Mouse (Mus musculus) neural tube, embryonic 14.5 days (tissue): ENCODE results near the gene Pnpla6. TPM values are rescaled to one million over a fixed set of nuclear protein-coding genes. Genes with fewer than 3 reads are reported as not detected.
"Not testable (repeated sequence)": the region's sequence is repeated elsewhere in the genome, so short reads cannot be mapped to it uniquely, and the experiment has no call there.

ENCODE experiments used
- ATAC-seq: fragments of 200-750 bp; cut with Nextera tagmentation; 2 replicates; pipeline ENCODE4 v1.8.0; 2017; ENCODE audit warnings: low read depth, mild to moderate bottlenecking, moderate TSS enrichment, moderate library complexity
- H3K27ac ChIP-seq: fragments of 300-500 bp; sonication (generic); 2 replicates; pipeline ENCODE4 v1.5.1; 2014; ENCODE audit warnings: low read depth, mild to moderate bottlenecking, control low read depth, low read length, moderate library complexity, mixed read lengths
- H3K27me3 ChIP-seq: fragments of 300-500 bp; sonication (generic); 2 replicates; pipeline ENCODE4 v1.6.1; 2014; ENCODE audit warnings: low read length; ENCODE audit not compliant: control insufficient read depth, insufficient read depth
- H3K36me3 ChIP-seq: fragments of 300-500 bp; sonication (generic); 2 replicates; pipeline ENCODE4 v1.6.1; 2014; ENCODE audit warnings: low read length, mixed read lengths; ENCODE audit not compliant: control insufficient read depth, insufficient read depth
- H3K4me1 ChIP-seq: fragments of 300-500 bp; sonication (generic); 2 replicates; pipeline ENCODE4 v1.6.1; 2014; ENCODE audit warnings: low read length; ENCODE audit not compliant: control insufficient read depth, insufficient read depth
- H3K4me2 ChIP-seq: fragments of 300-500 bp; sonication (generic); 2 replicates; pipeline ENCODE4 v1.6.1; 2014; ENCODE audit warnings: mild to moderate bottlenecking, low read depth, low read length, control low read depth
- H3K4me3 ChIP-seq: fragments of 300-500 bp; sonication (generic); 2 replicates; pipeline ENCODE4 v1.5.1; 2014; ENCODE audit warnings: low read depth, low read length, control low read depth, mixed read lengths
- H3K9ac ChIP-seq: fragments of 300-500 bp; sonication (generic); replicated peaks from 2 replicates; pipeline ENCODE4 v1.6.1; 2014; ENCODE audit warnings: low read depth, mild to moderate bottlenecking, control low read depth, low read length, mixed read lengths
- H3K9me3 ChIP-seq: fragments of 300-500 bp; sonication (generic); 2 replicates; pipeline ENCODE4 v1.6.1; 2016; ENCODE audit warnings: low read length; ENCODE audit not compliant: control insufficient read depth
- WGBS: fragments of 180-500 bp; shearing (Covaris S2); extraction: QIAGEN DNeasy Blood & Tissue Kit; methylation state at CpG from one replicate; pipeline ENCODE4 v1.1.7; 2014; 5-methylcytosine and 5-hydroxymethylcytosine counted together
- polyA plus RNA-seq: library from polyadenylated mRNA; unstranded; fragments of >200 nt; fragmentation: Nextera tagmentation; extraction: Ambion mirVana; gene quantifications from 2 replicates; pipeline ENCODE4 v1.2.1, GENCODE M21; 2014

Gene Pnpla6
- polyA plus RNA-seq, 1 experiment from 2014 or later: 33.5 TPM

- not testable (repeated sequence) for H3K36me3 ChIP-seq, ATAC-seq, H3K9me3 ChIP-seq, H3K27me3 ChIP-seq, H3K4me3 ChIP-seq, H3K4me1 ChIP-seq, H3K27ac ChIP-seq, H3K9ac ChIP-seq, H3K4me2 ChIP-seq
- WGBS: 93% methylated on average over 1 of the region's 3 CpGs
Measured at GRCm38 (mm10) chr8:3581961-3582360, 66.8 kb downstream of the Pnpla6 start.

- H3K9ac ChIP-seq: no peak overlapping the region
- 96% methylated on average over 2 of the region's 2 CpGs for WGBS
- no peak for ATAC-seq
Measured at GRCm38 (mm10) chr8:3586452-3586851, 71.3 kb downstream of the Pnpla6 start.

GRCm38 (mm10) chr8:3586993-3587390 is 71.8 kb downstream of the Pnpla6 start, which contains the start of gene Camsap3:
Gene Camsap3, plus strand, starts transcription at chr8:3587293.
- ATAC-seq: no peak; the same call in 1 of the 2 replicates
- Histone ChIP-seq H3K9ac (peak within 1 kb of the TSS; percentile 88), H3K9me3 (no peaks in the 10 kb centered on the region), H3K4me2 (peak within 1 kb of the TSS; percentile 73), H3K36me3 (no peaks in the 10 kb centered on the region), H3K4me1 (no peaks in the 10 kb centered on the region), H3K4me3 (peak within 1 kb of the TSS; percentile 87), H3K27ac (peak within 1 kb of the TSS; percentile 82), H3K27me3 (no peaks in the 10 kb centered on the region)
- WGBS: 0% methylated on average over 7 of the region's 7 CpGs

More at GRCm38 (mm10) chr8:3586452-3586851, 71.3 kb downstream of the Pnpla6 start:
- H3K4me3 ChIP-seq: no peak overlapping the region
- no peak overlapping the region for H3K27ac ChIP-seq
- H3K4me2 ChIP-seq: no peak overlapping the region
- no peaks in the 10 kb centered on the region for H3K27me3 ChIP-seq
- no peaks in the 10 kb centered on the region for H3K36me3 ChIP-seq
- no peaks in the 10 kb centered on the region for H3K4me1 ChIP-seq
- no peaks in the 10 kb centered on the region for H3K9me3 ChIP-seq

GRCm38 (mm10) chr8:3587391-3588257 is 72.4 kb downstream of the Pnpla6 start:
- Histone ChIP-seq H3K9me3 (no peaks in the 10 kb centered on the region), H3K27me3 (no peaks in the 10 kb centered on the region), H3K27ac (peak overlapping the region; percentile 82), H3K9ac (peak overlapping the region; percentile 88), H3K36me3 (no peaks in the 10 kb centered on the region), H3K4me3 (peak overlapping the region; percentile 87), H3K4me2 (peak overlapping the region; percentile 73), H3K4me1 (no peaks in the 10 kb centered on the region)
- ATAC-seq: peak; percentile 85
- 1% methylated on average over 74 of the region's 77 CpGs for WGBS

GRCm38 (mm10) chr8:3588258-3588633 is 73.1 kb downstream of the Pnpla6 start:
- Histone ChIP-seq H3K27me3 (no peaks in the 10 kb centered on the region), H3K4me3 (peak overlapping the region; percentile 87), H3K4me2 (peak overlapping the region; percentile 73), H3K36me3 (no peaks in the 10 kb centered on the region), H3K4me1 (no peaks in the 10 kb centered on the region), H3K9ac (peak overlapping the region; percentile 88), H3K9me3 (no peaks in the 10 kb centered on the region), H3K27ac (peak overlapping the region; percentile 82)
- ATAC-seq: peak; percentile 70
- 2% methylated on average over 11 of the region's 11 CpGs for WGBS

- Histone ChIP-seq H3K36me3 (0 out of 2 replicates have a peak, but pooled peaks cover 10% of the 10 kb centered on the region), H3K9ac (no peak overlapping the region), H3K9me3 (no peaks in the 10 kb centered on the region), H3K4me3 (no peak overlapping the region), H3K27ac (no peak overlapping the region), H3K4me1 (no peaks in the 10 kb centered on the region), H3K27me3 (no peaks in the 10 kb centered on the region), H3K4me2 (no peak overlapping the region)
- 74% methylated on average over 3 of the region's 3 CpGs for WGBS
- no peak for ATAC-seq
Measured at GRCm38 (mm10) chr8:3593470-3593869, 78.3 kb downstream of the Pnpla6 start.

Other genes with a start within 250 kb of the Pnpla6 start
- 56.5 and 67.2 TPM in 2 replicates for gene Insr, start 235.8 kb upstream of the Pnpla6 start, polyA plus RNA-seq
- not detected in 2 replicates for gene A430078G23Rik, start 162.0 kb upstream of the Pnpla6 start, polyA plus RNA-seq
- gene Arhgef18, start 122.4 kb upstream of the Pnpla6 start, polyA plus RNA-seq: 11.4 and 12.3 TPM in 2 replicates
- gene Pex11g, start 47.7 kb upstream of the Pnpla6 start, polyA plus RNA-seq: 2.6 TPM in 2 replicates
- gene Tex45, start 44.5 kb upstream of the Pnpla6 start, polyA plus RNA-seq: 0.35 and 0.66 TPM in 2 replicates
- gene Zfp358, start 22.2 kb upstream of the Pnpla6 start, polyA plus RNA-seq: 26.4 and 43.5 TPM in 2 replicates
- gene Mcoln1, start 14.9 kb upstream of the Pnpla6 start, polyA plus RNA-seq: 64.9 and 86.5 TPM in 2 replicates
- 0.60 TPM in 1 of 2 replicates, not detected in the other for gene C330021F23Rik, start 52.6 kb downstream of the Pnpla6 start, polyA plus RNA-seq
- gene Camsap3, start 71.9 kb downstream of the Pnpla6 start, polyA plus RNA-seq: 51.3 and 52.9 TPM in 2 replicates
- gene Xab2, start 105.9 kb downstream of the Pnpla6 start, polyA plus RNA-seq: 48.0 and 48.5 TPM in 2 replicates
- gene Pet100, start 106.2 kb downstream of the Pnpla6 start, polyA plus RNA-seq: 81.2 and 89.1 TPM in 2 replicates
- gene Pcp2, start 110.2 kb downstream of the Pnpla6 start, polyA plus RNA-seq: 0.18 and 0.29 TPM in 2 replicates
- 33.7 and 40.4 TPM in 2 replicates for gene Stxbp2, start 115.6 kb downstream of the Pnpla6 start, polyA plus RNA-seq
- gene Retn, start 140.4 kb downstream of the Pnpla6 start, polyA plus RNA-seq: 0.54 and 0.63 TPM in 2 replicates
- 0.27 TPM in 1 of 2 replicates, not detected in the other for gene Mcemp1, start 150.4 kb downstream of the Pnpla6 start, polyA plus RNA-seq
- 14.2 and 27.6 TPM in 2 replicates for gene Fcor, start 157.0 kb downstream of the Pnpla6 start, polyA plus RNA-seq
- gene Trappc5, start 160.9 kb downstream of the Pnpla6 start, polyA plus RNA-seq: 41.4 and 48.4 TPM in 2 replicates
- gene Fcer2a, start 178.8 kb downstream of the Pnpla6 start, polyA plus RNA-seq: 0.15 and 0.28 TPM in 2 replicates
- not detected in 2 replicates for gene Clec4g, start 205.3 kb downstream of the Pnpla6 start, polyA plus RNA-seq
- not detected in 2 replicates for gene Cd209a, start 233.6 kb downstream of the Pnpla6 start, polyA plus RNA-seq